Mouse (Mus musculus): ENCODE results near the gene Gemin4. TPM values are rescaled to one million over a fixed set of nuclear protein-coding genes. Genes with fewer than 3 reads are reported as not detected.

Gene Gemin4
- total RNA-seq, 4 experiments from 2014 or later: 2.0 to 4.3 (median 3.6) TPM

- no peak for DNase-seq (ENCODE audit: low spot score in 2 of 2)
Measured at GRCm38 (mm10) chr11:76216681-76217389, 629 bp downstream of the Gemin4 start.

GRCm38 (mm10) chr11:76216049-76216540 is 1.4 kb downstream of the Gemin4 start:
- DNase-seq (ENCODE audit: low spot score in 2 of 2): no peak

- DNase-seq (ENCODE audit: low spot score in 2 of 2): no peak
Measured at GRCm38 (mm10) chr11:76215011-76215410, 2.5 kb downstream of the Gemin4 start.

- no peak for DNase-seq (ENCODE audit: low spot score in 2 of 2)
Measured at GRCm38 (mm10) chr11:76213841-76214240, 3.6 kb downstream of the Gemin4 start.

GRCm38 (mm10) chr11:76211595-76211994 is 5.9 kb downstream of the Gemin4 start:
- DNase-seq (ENCODE audit: low spot score in 2 of 2): peak in 1 of 2 experiments; percentile 32

GRCm38 (mm10) chr11:76210228-76210985 is 7.1 kb downstream of the Gemin4 start:
- no peak for DNase-seq (ENCODE audit: low spot score in 2 of 2)

GRCm38 (mm10) chr11:76206793-76207192 is 10.7 kb downstream of the Gemin4 start:
- DNase-seq (ENCODE audit: low spot score in 2 of 2): no peak

GRCm38 (mm10) chr11:76201761-76202674 is 15.4 kb downstream of the Gemin4 start:
- peak; percentile 84 to 86 for DNase-seq (ENCODE audit: low spot score in 2 of 2)

GRCm38 (mm10) chr11:76196977-76197469 is 20.4 kb downstream of the Gemin4 start:
- no peak for DNase-seq (ENCODE audit: low spot score in 2 of 2)

- no peak for DNase-seq (ENCODE audit: low spot score in 2 of 2)
Measured at GRCm38 (mm10) chr11:76196275-76196976, 21.0 kb downstream of the Gemin4 start.

- DNase-seq (ENCODE audit: low spot score in 2 of 2): no peak
Measured at GRCm38 (mm10) chr11:76186908-76187307, 30.6 kb downstream of the Gemin4 start.

GRCm38 (mm10) chr11:76183745-76184144 is 33.7 kb downstream of the Gemin4 start:
- DNase-seq (ENCODE audit: low spot score in 2 of 2): no peak

GRCm38 (mm10) chr11:76180146-76180540 is 37.3 kb downstream of the Gemin4 start:
- no peak for DNase-seq (ENCODE audit: low spot score in 2 of 2)

GRCm38 (mm10) chr11:76179495-76180145 is 37.8 kb downstream of the Gemin4 start, which contains the start of the genes Vps53 and Fam57a:
Vps53 (minus strand) TSS chr11:76179647.
Fam57a (plus strand) TSS chr11:76179671.
- DNase-seq (ENCODE audit: low spot score in 2 of 2): peak; percentile 79 to 83

- peak in 1 of 2 experiments; percentile 8 for DNase-seq (ENCODE audit: low spot score in 2 of 2)
Measured at GRCm38 (mm10) chr11:76178726-76179494, 38.6 kb downstream of the Gemin4 start.

GRCm38 (mm10) chr11:76170207-76170606 is 47.3 kb downstream of the Gemin4 start:
- DNase-seq (ENCODE audit: low spot score in 2 of 2): no peak

- DNase-seq (ENCODE audit: low spot score in 2 of 2): no peak
Measured at GRCm38 (mm10) chr11:76168976-76169375, 48.5 kb downstream of the Gemin4 start.

- DNase-seq (ENCODE audit: low spot score in 2 of 2): peak; percentile 20 to 23
Measured at GRCm38 (mm10) chr11:76167079-76167765, 50.2 kb downstream of the Gemin4 start.

- DNase-seq (ENCODE audit: low spot score in 2 of 2): no peak
Measured at GRCm38 (mm10) chr11:76166657-76167056, 50.8 kb downstream of the Gemin4 start.

Measured in gastrocnemius, adult 8-10 months (tissue).